Comparison of ENCODE assay signal across 15 mouse cellular contexts in the genomic region with DNA sequence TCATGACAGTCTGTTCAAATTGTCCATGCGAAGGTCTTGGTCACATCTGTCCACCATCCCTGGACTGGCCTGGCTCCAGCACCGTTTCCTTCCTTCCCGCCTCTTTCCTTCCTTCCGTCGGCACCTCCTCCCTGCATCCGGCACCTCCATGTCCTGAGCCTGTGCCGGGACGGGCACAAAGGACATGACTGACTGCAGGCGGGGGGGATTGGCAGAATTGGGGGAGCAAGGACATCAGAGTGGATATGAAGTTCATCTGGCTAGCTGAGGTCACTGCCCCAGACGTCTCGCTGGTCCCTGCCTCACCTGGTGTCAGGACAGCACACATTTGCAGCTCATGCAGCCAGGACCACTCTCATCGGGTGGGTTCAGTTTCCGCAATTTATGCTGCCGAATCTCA. TPM values are rescaled to one million over a fixed set of nuclear protein-coding genes. Genes with fewer than 3 reads are reported as not detected.
DNase-seq lines count a peak whose midpoint lies in the region; ATAC-seq and TF ChIP-seq lines count a peak whose summit lies in the region.
"Had no signal": no experiment of that assay in that cellular context is flagged by ENCODE, and none has a peak within 500 bp of the region (broad histone marks: within the 10 kb centered on the region; RNA-seq: fewer than 3 reads in every experiment).

No protein-coding gene starts in this region.

- H3K4me1 ChIP-seq in heart, embryonic 11.5 days (ENCODE audit: control insufficient read depth, insufficient read depth, low read length): peaks cover 16% of the 10 kb centered on the region
- peaks cover 42% of the 10 kb centered on the region for H3K4me1 ChIP-seq in E14TG2a.4 (replicated peaks; ENCODE audit: low read depth, low read length)
- H3K4me1 ChIP-seq in midbrain, embryonic 16.5 days (ENCODE audit: control insufficient read depth, insufficient read depth, low read length): peaks cover 30% of the 10 kb centered on the region

- no peak overlapping the region for H3K27ac ChIP-seq in heart, embryonic 11.5 days (ENCODE audit: low read depth, low read length)
- no peak overlapping the region for H3K27ac ChIP-seq in midbrain, embryonic 16.5 days (ENCODE audit: low read length)
- H3K27ac ChIP-seq: hindbrain, embryonic 14.5 days; left cerebral cortex, adult 2 months had no signal

- peak; percentile 49 for DNase-seq in heart, adult 8-10 months (ENCODE audit: low spot score)
- DNase-seq in heart, postnatal 14 days: peak; percentile 27 to 34
- peak; percentile 65 to 84 for DNase-seq in kidney, postnatal 25 days
- no peak for DNase-seq in retina, embryonic 14.5 days (ENCODE audit: low spot score)
- DNase-seq: cerebellum, adult 11-12 months; retina, postnatal 1 day; thymus, adult 2 months had no signal

- no peak for TF ChIP-seq CTCF in E14TG2a.4 (conservative IDR thresholded peaks at IDR 0.05; ENCODE audit: low read length)

- no peak for ATAC-seq in heart, embryonic 11.5 days (replicated peaks; ENCODE audit: insufficient number of reproducible peaks, low FRiP score, low TSS enrichment)
- ATAC-seq in frontal cortex, adult (ENCODE audit: low TSS enrichment): no peak
- ATAC-seq in midbrain, embryonic 16.5 days: no peak
- ATAC-seq: Patski had no signal

- H3K9ac ChIP-seq in heart, embryonic 11.5 days (ENCODE audit: low read depth, low read length): no peak overlapping the region
- H3K9ac ChIP-seq in midbrain, embryonic 16.5 days (ENCODE audit: low read depth, low read length): no peak overlapping the region
- H3K9ac ChIP-seq: hindbrain, embryonic 14.5 days had no signal

- WGBS in heart, embryonic 11.5 days (ENCODE audit: insufficient replicate concordance): 81% methylated on average over 14 of the region's 14 CpGs
- 95% methylated on average over 14 of the region's 14 CpGs for WGBS in midbrain, embryonic 16.5 days

- no peaks in the 10 kb centered on the region for H3K27me3 ChIP-seq in heart, embryonic 11.5 days (ENCODE audit: control insufficient read depth, insufficient read depth, low read length)
- no peaks in the 10 kb centered on the region for H3K27me3 ChIP-seq in E14TG2a.4 (ENCODE audit: insufficient read depth, low read length)
- H3K27me3 ChIP-seq in midbrain, embryonic 16.5 days (ENCODE audit: control insufficient read depth, insufficient read depth, low read depth, low read length): no peaks in the 10 kb centered on the region
- H3K27me3 ChIP-seq: CH12.LX, Patski had no signal

- no peaks in the 10 kb centered on the region for H3K9me3 ChIP-seq in heart, embryonic 11.5 days (replicated peaks; ENCODE audit: control insufficient read depth, low read length)
- no peaks in the 10 kb centered on the region for H3K9me3 ChIP-seq in E14TG2a.4 (ENCODE audit: low read length)
- no peaks in the 10 kb centered on the region for H3K9me3 ChIP-seq in midbrain, embryonic 16.5 days (replicated peaks; ENCODE audit: control insufficient read depth, low read length, poor library complexity, severe bottlenecking)

- no peak overlapping the region for H3K4me2 ChIP-seq in heart, embryonic 11.5 days
- H3K4me2 ChIP-seq in midbrain, embryonic 16.5 days (ENCODE audit: low read length): no peak overlapping the region
- H3K4me2 ChIP-seq: hindbrain, embryonic 14.5 days had no signal

- H3K4me3 ChIP-seq in heart, embryonic 11.5 days (ENCODE audit: low read depth, low read length): no peak overlapping the region
- H3K4me3 ChIP-seq in E14TG2a.4 (replicated peaks; ENCODE audit: low read length): peak overlapping the region; percentile 96; the same call in 1 of the 2 replicates
- no peak overlapping the region for H3K4me3 ChIP-seq in midbrain, embryonic 16.5 days (ENCODE audit: low read depth, low read length)
- H3K4me3 ChIP-seq: left cerebral cortex, adult 2 months had no signal

- H3K36me3 ChIP-seq in heart, embryonic 11.5 days (ENCODE audit: control insufficient read depth, insufficient read depth, low read length): peaks cover 12% of the 10 kb centered on the region
- peaks cover 42% of the 10 kb centered on the region for H3K36me3 ChIP-seq in E14TG2a.4 (ENCODE audit: insufficient read depth, low read length)
- peaks cover 32% of the 10 kb centered on the region for H3K36me3 ChIP-seq in midbrain, embryonic 16.5 days (ENCODE audit: control insufficient read depth, insufficient read depth, low read length)

- intact Hi-C loops in heart, postnatal 14 days (cut with DNase I): no loop called here

RNA-seq across cellular contexts. Expression of a gene that starts 2.8 kb away (rescaled TPM):
- total RNA-seq in heart, adult 8-10 months (2022): 100 to 1,000 TPM in 1 of 4 experiments, 10 to 100 TPM in 3; 81.0 to 107 (median 87.7) TPM
- polyA plus RNA-seq in heart, embryonic 11.5 days (2014; fragmentation: Nextera tagmentation; extraction: Ambion mirVana): 73.1 and 80.9 TPM in 2 replicates
- total RNA-seq in heart, postnatal 14 days (2021): 100 to 1,000 TPM; 101 to 104 TPM
- polyA plus RNA-seq in midbrain, embryonic 16.5 days (2015; fragmentation: Nextera tagmentation; extraction: Ambion mirVana): 139 and 144 TPM in 2 replicates

RNA-seq across cellular contexts. Expression of a gene that starts 2.9 kb away (rescaled TPM):
- 1 to 10 TPM; 1.8 to 3.4 (median 3.0) TPM for total RNA-seq in heart, adult 8-10 months (2022)
- polyA plus RNA-seq in heart, embryonic 11.5 days (2014; fragmentation: Nextera tagmentation; extraction: Ambion mirVana): 1.6 TPM in 2 replicates
- 1 to 10 TPM; 2.6 to 3.6 TPM for total RNA-seq in heart, postnatal 14 days (2021)
- 11.5 and 12.7 TPM in 2 replicates for polyA plus RNA-seq in midbrain, embryonic 16.5 days (2015; fragmentation: Nextera tagmentation; extraction: Ambion mirVana)

RNA-seq across cellular contexts. Expression of a gene that starts 18.4 kb away (rescaled TPM):
- total RNA-seq in heart, adult 8-10 months (2022): 10 to 100 TPM; 71.3 to 75.2 (median 72.9) TPM
- 95.3 and 103 TPM in 2 replicates for polyA plus RNA-seq in heart, embryonic 11.5 days (2014; fragmentation: Nextera tagmentation; extraction: Ambion mirVana)
- total RNA-seq in heart, postnatal 14 days (2021): 10 to 100 TPM; 60.8 to 70.2 TPM
- polyA plus RNA-seq in midbrain, embryonic 16.5 days (2015; fragmentation: Nextera tagmentation; extraction: Ambion mirVana): 35.3 and 37.8 TPM in 2 replicates

RNA-seq across cellular contexts. Expression of a gene that starts 22.8 kb away (rescaled TPM):
- total RNA-seq in heart, adult 8-10 months (2022): not detected
- 0.46 and 0.99 TPM in 2 replicates for polyA plus RNA-seq in heart, embryonic 11.5 days (2014; fragmentation: Nextera tagmentation; extraction: Ambion mirVana)
- total RNA-seq in heart, postnatal 14 days (2021): not detected
- 0.23 and 0.81 TPM in 2 replicates for polyA plus RNA-seq in midbrain, embryonic 16.5 days (2015; fragmentation: Nextera tagmentation; extraction: Ambion mirVana)
- total RNA-seq: left cerebral cortex, adult 2 months had no signal

RNA-seq across cellular contexts. Expression of a gene that starts 24.6 kb away (rescaled TPM):
- total RNA-seq in heart, adult 8-10 months (2022): under 1 TPM in 3 of 4 experiments, not detected in 1; 0.66 to 0.90 (median 0.73) TPM
- 14.3 and 17.5 TPM in 2 replicates for polyA plus RNA-seq in heart, embryonic 11.5 days (2014; fragmentation: Nextera tagmentation; extraction: Ambion mirVana)
- total RNA-seq in heart, postnatal 14 days (2021): 1 to 10 TPM; 1.2 to 1.5 TPM
- polyA plus RNA-seq in midbrain, embryonic 16.5 days (2015; fragmentation: Nextera tagmentation; extraction: Ambion mirVana): 19.8 and 21.2 TPM in 2 replicates
